Mouse (Mus musculus) hindbrain, embryonic 14.5 days (tissue): Measurements from ENCODE around the gene Mrpl28. TPM values are rescaled to one million over a fixed set of nuclear protein-coding genes. Genes with fewer than 3 reads are reported as not detected.
"Not testable (repeated sequence)": the region's sequence is repeated elsewhere in the genome, so short reads cannot be mapped to it uniquely, and the experiment has no call there.

Experiments used
- ATAC-seq: fragments of 200-750 bp; cut with Nextera tagmentation; 2 replicates; pipeline ENCODE4 v1.8.0; 2017; ENCODE audit warnings: moderate number of reproducible peaks, mild to moderate bottlenecking, moderate TSS enrichment, moderate library complexity; ENCODE audit not compliant: low FRiP score
- DNase-seq: peaks from one replicate; pipeline ENCODE4 v3.0.0-alpha.2; 2015; ENCODE audit warnings: low spot score
- H3K27ac ChIP-seq: fragments of 300-500 bp; sonication (generic); 2 replicates; pipeline ENCODE4 v1.5.1; 2014; ENCODE audit warnings: mild to moderate bottlenecking, moderate library complexity
- H3K27me3 ChIP-seq: fragments of 300-500 bp; sonication (generic); 2 replicates; pipeline ENCODE4 v1.6.1; 2014; ENCODE audit warnings: mild to moderate bottlenecking, low read length, mixed read lengths; ENCODE audit not compliant: control insufficient read depth, insufficient read depth
- H3K36me3 ChIP-seq: fragments of 300-500 bp; sonication (generic); replicated peaks from 2 replicates; pipeline ENCODE4 v1.6.1; 2014; ENCODE audit not compliant: control insufficient read depth, insufficient read depth
- H3K4me1 ChIP-seq: fragments of 300-500 bp; sonication (generic); replicated peaks from 2 replicates; pipeline ENCODE4 v1.6.1; 2014; ENCODE audit warnings: antibody characterized with exemption, low read length, mixed read lengths; ENCODE audit not compliant: control insufficient read depth, insufficient read depth
- H3K4me2 ChIP-seq: fragments of 300-500 bp; sonication (generic); replicated peaks from 2 replicates; pipeline ENCODE4 v1.6.1; 2014; ENCODE audit warnings: mild to moderate bottlenecking, moderate library complexity
- H3K4me3 ChIP-seq: fragments of 300-500 bp; sonication (generic); replicated peaks from 2 replicates; pipeline ENCODE4 v1.5.1; 2014; ENCODE audit warnings: mild to moderate bottlenecking, low read length
- H3K9ac ChIP-seq: fragments of 300-500 bp; sonication (generic); 2 replicates; pipeline ENCODE4 v1.6.1; 2014
- H3K9me3 ChIP-seq: fragments of 300-500 bp; sonication (generic); 2 replicates; pipeline ENCODE4 v1.6.1; 2016; ENCODE audit warnings: low read length; ENCODE audit not compliant: control insufficient read depth
- WGBS: fragments of 180-500 bp; shearing (Covaris S2); extraction: QIAGEN DNeasy Blood & Tissue Kit; methylation state at CpG from one replicate; pipeline ENCODE4 v1.1.7; 2014; 5-methylcytosine and 5-hydroxymethylcytosine counted together
- polyA plus RNA-seq: library from polyadenylated mRNA; unstranded; fragments of >200 nt; fragmentation: Nextera tagmentation; extraction: Ambion mirVana; gene quantifications from 2 replicates; pipeline ENCODE4 v1.2.1, GENCODE M21; 2014

Gene Mrpl28
- polyA plus RNA-seq, 1 experiment from 2014 or later: 184 TPM

DNA sequence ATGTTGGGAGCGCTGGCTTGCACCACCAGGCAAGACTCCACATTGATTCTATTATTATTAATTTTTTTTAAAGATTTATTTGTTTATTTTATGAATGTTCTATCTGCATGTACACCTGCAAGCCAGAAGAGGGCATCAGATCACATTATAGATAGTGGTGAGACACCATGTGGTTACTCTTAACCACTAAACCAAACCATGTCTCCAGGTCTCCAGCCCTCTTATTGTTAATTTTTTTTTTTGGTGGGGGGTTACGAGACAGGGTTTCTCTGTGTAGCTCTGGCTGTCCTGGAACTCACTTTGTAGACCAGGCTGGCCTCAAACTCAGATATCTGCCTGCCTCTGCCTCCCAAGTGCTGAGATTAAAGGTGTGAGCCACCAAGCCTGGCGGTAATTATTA, 24.0 kb upstream of the Mrpl28 start:
- not testable (repeated sequence) for H3K4me3 ChIP-seq, ATAC-seq, DNase-seq, H3K36me3 ChIP-seq, H3K9ac ChIP-seq, H3K27ac ChIP-seq, H3K4me1 ChIP-seq, H3K27me3 ChIP-seq, H3K4me2 ChIP-seq, H3K9me3 ChIP-seq
- 60% methylated on average over 3 of the region's 3 CpGs for whole genome bisulfite sequencing

DNA sequence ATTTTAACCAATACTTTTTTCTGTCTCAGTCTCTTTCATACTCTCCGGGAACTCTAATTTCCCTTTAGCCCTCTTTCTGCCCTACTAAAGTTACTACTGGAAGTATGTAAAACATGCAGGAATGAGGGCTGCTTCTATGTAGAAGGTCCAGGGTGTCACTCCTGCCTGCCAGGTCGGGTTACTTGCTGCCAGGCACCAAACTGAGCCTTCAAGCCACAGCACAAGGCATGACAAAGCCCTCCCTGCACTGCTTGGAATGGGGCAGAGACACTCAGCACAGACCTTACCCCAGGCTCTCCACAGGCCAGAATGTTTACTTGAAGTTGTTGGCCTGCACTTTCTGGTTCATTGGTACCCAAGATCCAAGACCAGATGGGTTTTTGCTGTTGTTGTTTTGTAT, 23.1 kb upstream of the Mrpl28 start:
- no peak for DNase-seq
- 46% methylated on average over 2 of the region's 2 CpGs for WGBS
- ATAC-seq: no peak
- Histone ChIP-seq H3K27ac (no peak overlapping the region), H3K9me3 (no peaks in the 10 kb centered on the region), H3K27me3 (no peaks in the 10 kb centered on the region), H3K4me1 (peaks cover 4% of the 10 kb centered on the region; the same call in 1 of the 2 replicates), H3K9ac (no peak overlapping the region), H3K4me3 (no peak overlapping the region), H3K36me3 (no peaks in the 10 kb centered on the region), H3K4me2 (no peak overlapping the region)

DNA sequence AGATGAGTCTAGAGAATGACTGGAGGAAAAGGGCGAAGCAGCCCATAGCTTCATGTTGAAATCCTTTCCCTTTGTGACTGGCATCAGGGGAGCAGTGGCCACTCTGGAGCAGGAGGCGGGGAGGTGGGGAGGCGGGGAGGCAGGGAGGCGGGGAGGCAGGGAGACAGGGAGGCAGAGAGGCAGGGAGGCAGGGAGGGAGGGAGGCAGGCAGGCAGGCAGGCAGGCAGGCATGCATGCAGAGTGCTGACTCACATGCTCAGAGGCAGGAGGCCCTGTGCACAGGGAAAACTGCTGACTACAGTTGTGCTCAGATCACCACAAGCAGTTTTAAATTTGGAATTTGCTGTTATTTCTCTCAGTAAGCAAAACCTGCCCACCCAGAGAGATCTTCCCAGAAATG, 21.8 kb upstream of the Mrpl28 start:
- WGBS: 40% methylated on average over 2 of the region's 4 CpGs
- no peak for ATAC-seq

DNA sequence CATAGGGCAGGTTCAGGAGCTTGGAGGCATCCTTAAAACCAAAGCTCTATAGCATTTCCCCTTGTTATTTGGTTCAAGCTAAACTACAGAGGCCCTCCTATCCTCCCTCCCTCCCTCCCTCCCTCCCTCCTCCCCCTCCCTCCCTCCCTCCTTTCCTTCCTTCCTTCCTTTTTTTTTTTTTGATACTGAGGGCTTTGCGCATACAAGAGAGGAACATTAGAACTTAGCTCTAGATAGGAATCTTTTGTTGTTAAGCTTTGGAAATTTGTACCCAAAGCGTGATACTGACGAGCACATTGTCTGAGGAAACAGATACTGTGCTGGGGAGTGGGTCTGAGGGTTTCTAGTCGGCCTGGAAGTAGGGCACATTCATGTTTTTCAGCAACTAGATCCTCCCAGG, 17.7 kb upstream of the Mrpl28 start:
- 73% methylated on average over 4 of the region's 4 CpGs for WGBS
- Histone ChIP-seq H3K4me3 (no peak overlapping the region), H3K27me3 (peaks cover 7% of the 10 kb centered on the region; the same call in 1 of the 2 replicates), H3K4me2 (no peak overlapping the region), H3K9ac (no peak overlapping the region), H3K4me1 (no peaks in the 10 kb centered on the region), H3K9me3 (no peaks in the 10 kb centered on the region), H3K27ac (no peak overlapping the region), H3K36me3 (no peaks in the 10 kb centered on the region)
- no peak for DNase-seq
- no peak for ATAC-seq

More for the DNA sequence above, 21.8 kb upstream of the Mrpl28 start:
- Histone ChIP-seq H3K27ac (no peak overlapping the region), H3K4me2 (no peak overlapping the region), H3K4me3 (no peak overlapping the region), H3K27me3 (no peaks in the 10 kb centered on the region), H3K9me3 (no peaks in the 10 kb centered on the region), H3K9ac (no peak overlapping the region), H3K4me1 (no peaks in the 10 kb centered on the region), H3K36me3 (no peaks in the 10 kb centered on the region)
- DNase-seq: no peak

DNA sequence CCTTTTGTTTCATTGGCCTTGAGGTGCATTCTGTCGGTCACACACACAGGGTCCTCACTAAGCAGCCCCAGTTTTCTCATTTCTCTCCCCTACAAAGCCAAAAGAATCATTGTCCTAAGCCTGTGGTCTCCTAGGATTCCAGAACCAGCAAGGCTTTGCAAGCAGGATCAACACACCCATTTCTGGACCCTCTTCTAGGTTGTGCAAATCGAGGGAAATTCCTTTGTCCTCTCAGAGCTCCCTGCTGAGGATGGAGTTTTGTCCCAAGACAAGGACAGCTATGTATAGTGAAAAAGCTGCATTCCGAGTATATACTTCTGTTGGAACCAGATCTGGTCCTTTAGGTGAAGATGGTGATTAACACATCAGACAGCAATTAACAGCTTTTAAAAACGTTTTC, 13.1 kb upstream of the Mrpl28 start:
- 25% methylated on average over 4 of the region's 4 CpGs for WGBS

DNA sequence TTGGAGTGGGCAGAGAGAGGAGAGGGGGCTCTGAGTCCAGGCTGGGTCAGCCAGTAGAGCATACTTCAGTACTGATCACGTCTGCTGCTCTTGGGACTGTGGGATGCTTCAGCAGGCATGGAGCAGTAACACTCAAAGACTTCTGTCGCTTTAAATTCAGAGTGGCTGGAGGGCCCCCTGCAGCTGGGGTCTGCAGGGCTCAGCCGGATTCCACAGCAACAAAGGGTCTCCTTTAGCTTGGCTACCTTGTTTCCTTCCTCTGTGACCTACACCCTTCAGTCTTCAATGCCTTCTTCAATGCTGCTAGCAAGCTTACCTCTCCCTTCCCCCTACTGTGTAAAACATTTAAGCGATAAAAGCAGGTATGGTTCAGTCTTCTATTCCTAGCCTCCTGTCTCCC, 12.3 kb upstream of the Mrpl28 start:
- H3K9me3 ChIP-seq: no peaks in the 10 kb centered on the region

More for the DNA sequence above, 13.1 kb upstream of the Mrpl28 start:
- no peak for ATAC-seq
- peaks cover 5% of the 10 kb centered on the region; the same call in 1 of the 2 replicates for H3K4me1 ChIP-seq
- H3K9ac ChIP-seq: no peak overlapping the region
- H3K4me2 ChIP-seq: no peak overlapping the region
- H3K27me3 ChIP-seq: peaks cover 37% of the 10 kb centered on the region
- H3K4me3 ChIP-seq: no peak overlapping the region
- H3K27ac ChIP-seq: no peak overlapping the region
- no peaks in the 10 kb centered on the region for H3K36me3 ChIP-seq
- no peaks in the 10 kb centered on the region for H3K9me3 ChIP-seq
- no peak for DNase-seq

DNA sequence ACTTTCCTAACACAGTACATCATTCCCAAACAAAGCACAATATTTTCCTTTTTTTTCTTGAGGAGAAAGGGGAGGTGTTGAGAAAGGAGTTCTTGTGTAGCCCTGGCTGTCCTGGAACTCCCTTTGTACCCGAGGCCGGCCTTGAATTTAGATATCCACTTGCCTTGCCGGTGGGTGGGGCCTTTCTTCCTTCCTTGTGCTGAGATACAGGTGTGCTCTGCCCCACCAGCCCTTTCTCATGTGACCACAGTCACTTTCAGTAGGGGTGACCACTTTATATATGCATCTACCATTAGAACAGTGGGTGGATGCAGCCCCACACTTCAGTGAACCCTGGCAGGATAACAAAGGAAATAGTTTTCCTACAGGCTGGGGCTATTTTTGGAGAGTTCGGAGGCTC, 11.6 kb upstream of the Mrpl28 start:
- Histone ChIP-seq H3K27me3 (peaks cover 50% of the 10 kb centered on the region), H3K36me3 (no peaks in the 10 kb centered on the region), H3K27ac (no peak overlapping the region), H3K4me2 (no peak overlapping the region), H3K9ac (no peak overlapping the region), H3K4me1 (peaks cover 5% of the 10 kb centered on the region; the same call in 1 of the 2 replicates), H3K4me3 (no peak overlapping the region), H3K9me3 (no peaks in the 10 kb centered on the region)
- ATAC-seq (no peak), DNase-seq (no peak)
- 24% methylated on average over 4 of the region's 4 CpGs for WGBS

More for the DNA sequence above, 12.3 kb upstream of the Mrpl28 start:
- Histone ChIP-seq H3K27me3 (peaks cover 45% of the 10 kb centered on the region), H3K4me2 (no peak overlapping the region), H3K4me1 (peaks cover 5% of the 10 kb centered on the region; the same call in 1 of the 2 replicates), H3K27ac (no peak overlapping the region), H3K9ac (no peak overlapping the region), H3K4me3 (no peak overlapping the region), H3K36me3 (no peaks in the 10 kb centered on the region)
- WGBS: 0% methylated on average over 4 of the region's 4 CpGs
- DNase-seq (no peak), ATAC-seq (no peak)

DNA sequence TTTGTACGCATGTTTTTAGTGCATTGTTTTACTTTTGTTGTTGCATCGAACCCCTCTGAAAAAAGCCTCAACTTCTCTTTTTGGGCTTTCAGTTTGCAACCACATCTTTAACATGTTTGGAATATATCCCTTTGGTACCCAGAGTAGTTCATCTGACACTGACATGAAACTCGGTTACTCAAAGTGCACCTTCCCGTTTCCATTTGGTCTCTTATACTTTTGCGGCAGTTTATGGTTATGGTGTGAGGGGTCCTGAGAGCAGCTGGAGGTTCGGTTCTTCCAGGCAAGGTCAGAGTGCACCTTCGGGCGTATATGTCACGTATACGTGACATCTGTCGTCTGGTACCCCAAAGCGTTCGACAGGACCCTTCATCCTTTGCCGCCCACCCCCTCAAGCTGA, 10.5 kb upstream of the Mrpl28 start:
- peak overlapping the region; percentile 45; the same call in 1 of the 2 replicates for H3K27ac ChIP-seq
- H3K9me3 ChIP-seq: no peaks in the 10 kb centered on the region
- peaks cover 59% of the 10 kb centered on the region for H3K27me3 ChIP-seq
- H3K4me2 ChIP-seq: peak overlapping the region; percentile 92
- no peak for ATAC-seq
- peaks cover 5% of the 10 kb centered on the region; the same call in 1 of the 2 replicates for H3K4me1 ChIP-seq
- 18% methylated on average over 14 of the region's 14 CpGs for WGBS
- H3K9ac ChIP-seq: peak overlapping the region; percentile 83
- DNase-seq: no peak
- H3K4me3 ChIP-seq: peak overlapping the region; percentile 80
- H3K36me3 ChIP-seq: no peaks in the 10 kb centered on the region

DNA sequence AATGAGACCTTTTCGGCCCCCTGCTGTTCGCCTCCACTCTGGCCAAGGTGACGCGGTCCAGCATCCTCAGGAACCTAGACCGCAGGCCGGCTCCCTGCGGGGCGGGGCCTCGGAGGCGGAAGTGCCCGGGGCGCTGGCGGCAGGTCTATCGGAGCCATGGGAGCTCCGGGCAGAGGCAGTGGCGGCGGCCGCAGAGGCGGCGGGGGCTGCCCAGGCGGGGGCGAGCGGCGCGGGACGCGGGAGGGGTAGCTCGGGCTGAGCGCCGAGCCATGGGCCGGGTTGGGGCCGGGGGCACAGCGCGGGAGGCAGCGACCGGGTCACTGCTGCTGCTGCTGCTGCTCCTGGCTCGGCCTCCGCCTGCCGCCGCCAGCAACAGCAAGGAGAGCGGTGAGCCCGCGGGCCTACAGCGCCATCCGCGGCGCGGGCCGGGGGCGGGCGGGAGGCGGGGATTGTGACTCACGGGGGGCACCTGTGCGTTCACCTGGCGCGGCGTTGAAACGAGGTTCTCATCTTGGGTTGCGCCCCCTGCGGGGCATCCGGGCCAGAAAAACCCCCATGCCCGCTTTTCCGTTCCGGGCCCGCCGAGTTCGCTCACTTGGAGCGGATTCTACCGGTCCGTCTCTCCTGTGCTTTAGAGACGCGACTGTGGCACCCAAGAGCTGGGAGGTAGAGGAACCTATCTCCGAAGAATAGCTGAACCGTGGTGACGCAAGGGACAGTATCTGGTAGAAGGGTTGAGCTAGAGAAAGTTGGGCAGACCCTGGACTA, 9.9 kb upstream of the Mrpl28 start, which contains the start of gene Tmem8:
TSS of gene Tmem8 (plus strand) at position 119 of the 768 bp plus-strand sequence.
- Histone ChIP-seq H3K4me2 (peak within 1 kb of the TSS; percentile 92), H3K9ac (peak within 1 kb of the TSS; percentile 83), H3K4me3 (peak within 1 kb of the TSS; percentile 80), H3K36me3 (no peaks in the 10 kb centered on the region), H3K27me3 (peaks cover 59% of the 10 kb centered on the region), H3K9me3 (no peaks in the 10 kb centered on the region), H3K4me1 (peaks cover 5% of the 10 kb centered on the region; the same call in 1 of the 2 replicates), H3K27ac (peak within 1 kb of the TSS; percentile 45; the same call in 1 of the 2 replicates)
- ATAC-seq (peak; percentile 65), DNase-seq (peak; percentile 59)
- 1% methylated on average over 70 of the region's 75 CpGs for WGBS
